Mouse (Mus musculus): ENCODE data around the gene Pced1b.

- TF ChIP-seq CTCF (IDR thresholded peaks at IDR 0.05; ENCODE audit: insufficient read depth, low read length), result no peak
- TF ChIP-seq POLR2A (IDR thresholded peaks at IDR 0.05; ENCODE audit: borderline replicate concordance, extremely low read depth, low read depth, low read length), result no peak
Measured at GRCm38 (mm10) chr15:97424375-97424774, 177.5 kb downstream of the Pced1b start.
